Mouse (Mus musculus) right cerebral cortex, postnatal 10 days (tissue): ENCODE data around the gene Ptprk.

ENCODE experiments used
- DNase-seq, 2 experiments: peaks; one replicate each; pipeline ENCODE4 v3.0.0; 2021; ENCODE audit warnings: low spot score in 2 of 2

The Ptprk gene

GRCm38 (mm10) chr10:28074653-28075451, at the start of gene Ptprk:
TSS of gene Ptprk (plus strand) at chr10:28074820.
- DNase-seq: peak; percentile 93 to 94

GRCm38 (mm10) chr10:28027791-28028190, 46.8 kb upstream of the Ptprk start:
- DNase-seq: no peak

GRCm38 (mm10) chr10:28036456-28036855, 38.2 kb upstream of the Ptprk start:
- no peak for DNase-seq

- no peak for DNase-seq
Observed at GRCm38 (mm10) chr10:28054764-28055163, 19.9 kb upstream of the Ptprk start.

- DNase-seq: no peak
Observed at GRCm38 (mm10) chr10:28059222-28059621, 15.4 kb upstream of the Ptprk start.

GRCm38 (mm10) chr10:28067997-28068396, 6.6 kb upstream of the Ptprk start:
- peak; percentile 56 to 60 for DNase-seq

GRCm38 (mm10) chr10:28073991-28074652, 498 bp upstream of the Ptprk start:
- peak; percentile 56 to 63 for DNase-seq

GRCm38 (mm10) chr10:28075491-28076035, 943 bp downstream of the Ptprk start:
- DNase-seq: peak; percentile 30 to 37

GRCm38 (mm10) chr10:28076036-28076855, 1.6 kb downstream of the Ptprk start:
- DNase-seq: peak; percentile 44 to 45

GRCm38 (mm10) chr10:28078270-28078669, 3.6 kb downstream of the Ptprk start:
- DNase-seq: no peak

GRCm38 (mm10) chr10:28081221-28081620, 6.6 kb downstream of the Ptprk start:
- no peak for DNase-seq

GRCm38 (mm10) chr10:28083183-28083582, 8.6 kb downstream of the Ptprk start:
- no peak for DNase-seq

GRCm38 (mm10) chr10:28083625-28084024, 9.0 kb downstream of the Ptprk start:
- DNase-seq: no peak

- DNase-seq: no peak
Observed at GRCm38 (mm10) chr10:28087341-28087740, 12.7 kb downstream of the Ptprk start.

- no peak for DNase-seq
Observed at GRCm38 (mm10) chr10:28087749-28088148, 13.1 kb downstream of the Ptprk start.

- no peak for DNase-seq
Observed at GRCm38 (mm10) chr10:28096007-28096406, 21.4 kb downstream of the Ptprk start.

GRCm38 (mm10) chr10:28097637-28098036, 23.0 kb downstream of the Ptprk start:
- peak; percentile 46 to 51 for DNase-seq

- no peak for DNase-seq
Observed at GRCm38 (mm10) chr10:28098923-28099322, 24.3 kb downstream of the Ptprk start.

GRCm38 (mm10) chr10:28103406-28103906, 28.8 kb downstream of the Ptprk start:
- no peak for DNase-seq

- no peak for DNase-seq
Observed at GRCm38 (mm10) chr10:28103924-28104323, 29.3 kb downstream of the Ptprk start.

- DNase-seq: no peak
Observed at GRCm38 (mm10) chr10:28105247-28105646, 30.6 kb downstream of the Ptprk start.
